Mouse (Mus musculus) kidney, embryonic 16.5 days (tissue): ENCODE measurements around the gene Elovl1. TPM values are rescaled to one million over a fixed set of nuclear protein-coding genes. Genes with fewer than 3 reads are reported as not detected.

Source experiments
- ATAC-seq: fragments of 200-750 bp; cut with Nextera tagmentation; 2 replicates; pipeline ENCODE4 v1.8.0; 2017; ENCODE audit warnings: moderate TSS enrichment; ENCODE audit not compliant: low FRiP score, low TSS enrichment
- H3K27ac ChIP-seq: fragments of 300-500 bp; sonication (generic); 2 replicates; pipeline ENCODE4 v1.5.1; 2014; ENCODE audit warnings: low read length
- H3K27me3 ChIP-seq: fragments of 300-500 bp; sonication (generic); 2 replicates; pipeline ENCODE4 v1.6.1; 2014; ENCODE audit warnings: low read length, control low read depth, mixed read lengths; ENCODE audit not compliant: insufficient read depth
- H3K36me3 ChIP-seq: fragments of 300-500 bp; sonication (generic); 2 replicates; pipeline ENCODE4 v1.6.1; 2014; ENCODE audit warnings: low read length, control low read depth, mixed read lengths; ENCODE audit not compliant: insufficient read depth
- H3K4me1 ChIP-seq: fragments of 300-500 bp; sonication (generic); 2 replicates; pipeline ENCODE4 v1.6.1; 2014; ENCODE audit warnings: low read length, control low read depth, mixed read lengths; ENCODE audit not compliant: insufficient read depth
- H3K4me2 ChIP-seq: fragments of 300-500 bp; sonication (generic); replicated peaks from 2 replicates; pipeline ENCODE4 v1.6.1; 2014; ENCODE audit warnings: low read depth, low read length
- H3K4me3 ChIP-seq: fragments of 300-500 bp; sonication (generic); 2 replicates; pipeline ENCODE4 v1.5.1; 2014; ENCODE audit warnings: mild to moderate bottlenecking, low read length
- H3K9ac ChIP-seq: fragments of 300-500 bp; sonication (generic); replicated peaks from 2 replicates; pipeline ENCODE4 v1.6.1; 2014; ENCODE audit warnings: low read length
- H3K9me3 ChIP-seq: fragments of 300-500 bp; sonication (generic); 2 replicates; pipeline ENCODE4 v1.6.1; 2016; ENCODE audit warnings: low read length, control low read depth
- WGBS: fragments of 180-500 bp; shearing (Covaris S2); extraction: QIAGEN DNeasy Blood & Tissue Kit; methylation state at CpG from one replicate; pipeline ENCODE4 v1.1.7; 2014; 5-methylcytosine and 5-hydroxymethylcytosine counted together
- polyA plus RNA-seq: library from polyadenylated mRNA; unstranded; fragments of >200 nt; fragmentation: Nextera tagmentation; extraction: Ambion mirVana; gene quantifications from 2 replicates; pipeline ENCODE4 v1.2.1, GENCODE M21; 2015

Gene Elovl1
- polyA plus RNA-seq, 1 experiment from 2014 or later: 125 TPM

DNA sequence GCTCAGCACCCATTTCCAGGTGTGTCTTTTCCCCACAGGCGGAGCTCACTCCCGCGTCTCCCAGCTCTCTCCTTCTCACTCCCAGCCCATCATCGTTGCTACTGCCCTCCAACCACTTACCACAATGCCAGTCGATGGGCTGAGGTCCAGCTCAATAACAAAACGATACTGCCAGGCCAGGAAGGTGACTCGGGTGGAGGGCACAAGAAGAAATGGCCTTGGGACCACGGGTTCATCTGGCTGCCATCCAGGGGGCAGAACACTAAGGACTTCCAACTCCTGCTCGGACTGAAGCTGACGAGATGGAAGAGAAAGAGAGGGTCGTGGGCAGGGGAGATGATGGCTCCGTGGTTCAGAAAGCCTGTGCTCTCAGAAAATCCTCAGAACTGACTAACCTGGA is 25.2 kb upstream of the Elovl1 start:
- WGBS: 89% methylated on average over 12 of the region's 12 CpGs
- no peak for ATAC-seq
- Histone ChIP-seq H3K4me1 (no peaks in the 10 kb centered on the region), H3K36me3 (peaks cover 50% of the 10 kb centered on the region), H3K4me2 (no peak overlapping the region), H3K27ac (no peak overlapping the region), H3K4me3 (no peak overlapping the region), H3K9me3 (no peaks in the 10 kb centered on the region), H3K9ac (no peak overlapping the region), H3K27me3 (no peaks in the 10 kb centered on the region)

DNA sequence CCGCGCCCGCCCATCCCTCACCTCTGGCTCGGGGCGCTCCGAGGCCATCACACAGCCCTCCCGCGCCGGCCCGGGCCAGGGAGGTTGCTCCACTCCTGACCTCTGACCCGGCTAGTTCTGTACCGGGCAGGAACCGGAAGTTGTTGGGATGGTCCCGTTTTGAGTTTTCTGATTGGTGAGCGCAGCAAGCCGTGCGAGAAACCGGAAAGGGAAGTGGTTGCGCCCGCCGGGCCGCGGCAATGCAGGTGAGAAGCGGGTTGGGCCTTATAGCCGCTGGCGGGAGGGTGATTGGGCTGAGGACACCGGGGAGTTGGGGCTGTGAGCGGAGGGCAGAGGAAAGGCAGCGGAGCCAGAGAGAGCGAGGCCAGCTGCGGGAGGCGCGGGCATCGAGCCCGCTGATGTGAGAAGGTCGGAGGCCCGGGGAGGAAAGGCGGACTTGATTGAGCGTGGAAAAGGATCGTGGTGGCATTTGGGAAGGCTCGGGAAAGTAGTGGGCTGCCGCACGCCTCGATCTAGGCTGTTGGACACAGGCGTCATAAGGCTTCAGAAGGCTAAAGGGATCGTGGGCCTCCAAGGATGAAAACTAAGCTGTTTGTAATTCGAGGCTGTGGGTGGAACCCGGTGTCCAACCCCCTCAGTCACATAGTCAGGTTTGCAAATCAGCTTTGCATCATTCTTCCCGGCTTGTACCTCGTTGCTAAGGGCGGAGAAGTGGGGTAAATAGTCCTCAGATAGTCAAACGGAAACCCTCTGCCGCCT is 18.6 kb upstream of the Elovl1 start, which contains the start of the genes Szt2 and Med8:
Gene Szt2 (minus strand): TSS at position 132 of the 759 bp plus-strand sequence.
Gene Med8 (plus strand): TSS at position 196 of the 759 bp plus-strand sequence.
- no peaks in the 10 kb centered on the region for H3K9me3 ChIP-seq
- peak within 1 kb of the TSS; percentile 73 for H3K4me2 ChIP-seq
- peak within 1 kb of the TSS; percentile 80 for H3K4me3 ChIP-seq
- peaks cover 15% of the 10 kb centered on the region for H3K4me1 ChIP-seq
- peak; percentile 95 for ATAC-seq
- H3K27ac ChIP-seq: peak within 1 kb of the TSS; percentile 63
- H3K27me3 ChIP-seq: no peaks in the 10 kb centered on the region
- under 1% methylated on average over 53 of the region's 53 CpGs for WGBS
- H3K9ac ChIP-seq: peak within 1 kb of the TSS; percentile 86
- peaks cover 39% of the 10 kb centered on the region for H3K36me3 ChIP-seq

DNA sequence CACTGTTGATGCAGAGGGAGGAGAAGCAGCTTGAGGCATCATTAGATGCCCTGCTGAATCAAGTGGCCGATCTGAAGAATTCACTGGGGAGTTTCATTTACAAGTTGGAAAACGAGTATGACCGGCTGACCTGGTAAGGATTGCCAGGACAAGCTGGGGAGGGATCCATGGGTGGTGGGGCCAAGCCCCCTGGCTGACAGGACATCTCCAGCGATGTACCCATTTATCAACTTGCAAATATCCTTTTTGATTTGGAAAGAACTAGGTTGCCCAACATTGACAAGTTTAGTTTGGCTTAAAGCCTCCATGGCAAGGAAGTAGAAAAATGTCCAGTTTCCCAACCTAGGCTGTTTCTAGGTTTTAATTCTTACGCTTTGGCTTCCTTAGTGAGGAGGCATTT is 17.0 kb upstream of the Elovl1 start:
- 86% methylated on average over 5 of the region's 5 CpGs for WGBS

DNA sequence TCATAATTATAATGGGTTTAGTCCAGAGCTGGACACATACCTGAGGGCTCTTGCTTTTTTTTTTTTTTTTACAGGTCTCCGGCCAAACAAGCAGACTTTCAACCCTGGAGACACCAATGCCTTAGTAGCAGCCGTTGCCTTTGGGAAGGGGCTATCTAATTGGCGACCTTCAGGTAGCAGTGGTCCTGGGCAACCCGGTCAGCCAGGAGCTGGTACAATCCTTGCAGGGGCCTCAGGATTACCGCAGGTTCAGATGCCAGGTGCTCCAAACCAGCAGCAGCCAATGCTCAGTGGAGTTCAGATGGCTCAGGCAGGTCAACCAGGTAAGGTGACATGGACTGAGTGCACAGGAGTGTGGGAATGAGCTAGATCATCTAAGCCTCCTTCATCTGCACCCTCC is 14.3 kb upstream of the Elovl1 start:
- Histone ChIP-seq H3K27ac (no peak overlapping the region), H3K36me3 (peaks cover 51% of the 10 kb centered on the region), H3K4me2 (no peak overlapping the region), H3K4me3 (no peak overlapping the region), H3K9me3 (no peaks in the 10 kb centered on the region), H3K9ac (no peak overlapping the region), H3K27me3 (no peaks in the 10 kb centered on the region), H3K4me1 (peaks cover 9% of the 10 kb centered on the region)
- ATAC-seq: no peak
- 92% methylated on average over 5 of the region's 5 CpGs for WGBS

More for the DNA sequence above, 17.0 kb upstream of the Elovl1 start:
- no peak overlapping the region for H3K4me2 ChIP-seq
- peaks cover 15% of the 10 kb centered on the region for H3K4me1 ChIP-seq
- no peak for ATAC-seq
- H3K9ac ChIP-seq: no peak overlapping the region
- peaks cover 45% of the 10 kb centered on the region for H3K36me3 ChIP-seq
- H3K9me3 ChIP-seq: no peaks in the 10 kb centered on the region
- H3K27me3 ChIP-seq: no peaks in the 10 kb centered on the region
- no peak overlapping the region for H3K27ac ChIP-seq
- no peak overlapping the region for H3K4me3 ChIP-seq

- Histone ChIP-seq H3K4me3 (no peak overlapping the region), H3K4me2 (no peak overlapping the region), H3K9ac (no peak overlapping the region), H3K9me3 (no peaks in the 10 kb centered on the region), H3K4me1 (no peaks in the 10 kb centered on the region), H3K27ac (no peak overlapping the region), H3K36me3 (peaks cover 55% of the 10 kb centered on the region), H3K27me3 (no peaks in the 10 kb centered on the region)
- WGBS: 84% methylated on average over 2 of the region's 2 CpGs
- no peak for ATAC-seq
Observed at GRCm38 (mm10) chr4:118415779-118416178, 12.1 kb upstream of the Elovl1 start.

- Histone ChIP-seq H3K27me3 (no peaks in the 10 kb centered on the region), H3K4me1 (0 out of 2 replicates have a peak, but pooled peaks cover 3% of the 10 kb centered on the region), H3K9ac (no peak overlapping the region), H3K4me2 (no peak overlapping the region), H3K4me3 (no peak overlapping the region), H3K36me3 (peaks cover 56% of the 10 kb centered on the region), H3K27ac (no peak overlapping the region), H3K9me3 (no peaks in the 10 kb centered on the region)
- WGBS: 94% methylated on average over 5 of the region's 5 CpGs
- no peak for ATAC-seq
Observed at GRCm38 (mm10) chr4:118416329-118416728, 11.6 kb upstream of the Elovl1 start.

DNA sequence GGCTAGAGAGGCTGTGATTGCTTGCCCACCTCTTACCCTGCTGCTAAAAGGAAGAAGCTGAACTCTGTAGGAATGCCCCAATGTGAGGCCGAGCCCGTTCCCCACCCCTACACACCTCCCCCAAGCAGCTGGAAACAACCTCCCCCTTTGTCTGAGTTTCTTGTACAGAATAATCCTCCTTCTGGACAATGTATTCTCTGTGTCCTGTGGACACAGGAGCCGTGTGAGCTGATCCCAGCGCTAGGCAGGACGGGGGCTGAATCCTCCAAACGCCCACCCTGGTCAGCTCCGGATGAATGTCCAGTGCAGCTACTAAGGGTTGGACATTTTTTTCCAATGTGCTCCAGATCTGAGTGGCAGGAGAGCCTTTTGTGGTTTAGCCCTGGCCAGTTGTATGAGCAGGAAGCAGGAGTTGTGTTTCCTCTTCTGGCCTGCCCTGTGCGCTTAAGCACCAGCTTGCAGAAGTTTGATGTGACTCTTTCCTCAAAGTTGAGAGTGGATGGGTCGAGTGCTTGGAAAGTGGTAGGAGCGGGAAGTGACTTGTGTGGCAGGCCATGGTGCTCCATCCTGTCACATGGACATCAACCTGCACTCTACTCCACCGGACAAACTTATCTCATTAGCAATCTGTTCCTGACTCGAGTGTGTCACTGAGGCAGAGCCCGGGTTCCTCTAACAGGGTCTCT is 10.6 kb upstream of the Elovl1 start:
- Histone ChIP-seq H3K4me1 (0 out of 2 replicates have a peak, but pooled peaks cover 3% of the 10 kb centered on the region), H3K9ac (no peak overlapping the region), H3K4me3 (no peak overlapping the region), H3K9me3 (no peaks in the 10 kb centered on the region), H3K27me3 (no peaks in the 10 kb centered on the region), H3K27ac (no peak overlapping the region), H3K4me2 (no peak overlapping the region), H3K36me3 (peaks cover 48% of the 10 kb centered on the region)
- 89% methylated on average over 13 of the region's 13 CpGs for WGBS
- no peak for ATAC-seq

- 0 out of 2 replicates have a peak, but pooled peaks have one; percentile 67 for ATAC-seq
- H3K36me3 ChIP-seq: peaks cover 11% of the 10 kb centered on the region
- H3K4me1 ChIP-seq: 0 out of 2 replicates have a peak, but pooled peaks cover 3% of the 10 kb centered on the region
- H3K9ac ChIP-seq: no peak overlapping the region
- H3K27me3 ChIP-seq: no peaks in the 10 kb centered on the region
- no peak overlapping the region for H3K4me3 ChIP-seq
- WGBS: 94% methylated on average over 3 of the region's 3 CpGs
- H3K4me2 ChIP-seq: no peak overlapping the region
- H3K9me3 ChIP-seq: no peaks in the 10 kb centered on the region
- no peak overlapping the region for H3K27ac ChIP-seq
Observed at GRCm38 (mm10) chr4:118421384-118421783, 6.5 kb upstream of the Elovl1 start.

GRCm38 (mm10) chr4:118424541-118425160 is 3.2 kb upstream of the Elovl1 start:
- Histone ChIP-seq H3K9ac (no peak overlapping the region), H3K4me2 (no peak overlapping the region), H3K4me3 (no peak overlapping the region), H3K27me3 (no peaks in the 10 kb centered on the region), H3K27ac (no peak overlapping the region), H3K36me3 (peaks cover 7% of the 10 kb centered on the region; the same call in 1 of the 2 replicates), H3K9me3 (no peaks in the 10 kb centered on the region), H3K4me1 (peaks cover 22% of the 10 kb centered on the region)
- WGBS: 84% methylated on average over 4 of the region's 4 CpGs
- no peak for ATAC-seq
